Mouse (Mus musculus): Measurements from ENCODE around the gene Dnah9. TPM values are rescaled to one million over a fixed set of nuclear protein-coding genes. Genes with fewer than 3 reads are reported as not detected.

Dnah9 gene
- total RNA-seq (2021): 1 to 10 TPM; 2.1 to 2.3 TPM
- long read RNA-seq, experiment 1, partial matches to known transcripts: 1 of 2 reads
- long read RNA-seq, experiment 1, other reads (novel, unspliced or antisense): 1 of 2 reads
- long read RNA-seq, experiment 2, partial matches to known transcripts: 1 of 1 reads
- long read RNA-seq, experiment 2, other reads (novel, unspliced or antisense): 0 of 1 reads

DNA sequence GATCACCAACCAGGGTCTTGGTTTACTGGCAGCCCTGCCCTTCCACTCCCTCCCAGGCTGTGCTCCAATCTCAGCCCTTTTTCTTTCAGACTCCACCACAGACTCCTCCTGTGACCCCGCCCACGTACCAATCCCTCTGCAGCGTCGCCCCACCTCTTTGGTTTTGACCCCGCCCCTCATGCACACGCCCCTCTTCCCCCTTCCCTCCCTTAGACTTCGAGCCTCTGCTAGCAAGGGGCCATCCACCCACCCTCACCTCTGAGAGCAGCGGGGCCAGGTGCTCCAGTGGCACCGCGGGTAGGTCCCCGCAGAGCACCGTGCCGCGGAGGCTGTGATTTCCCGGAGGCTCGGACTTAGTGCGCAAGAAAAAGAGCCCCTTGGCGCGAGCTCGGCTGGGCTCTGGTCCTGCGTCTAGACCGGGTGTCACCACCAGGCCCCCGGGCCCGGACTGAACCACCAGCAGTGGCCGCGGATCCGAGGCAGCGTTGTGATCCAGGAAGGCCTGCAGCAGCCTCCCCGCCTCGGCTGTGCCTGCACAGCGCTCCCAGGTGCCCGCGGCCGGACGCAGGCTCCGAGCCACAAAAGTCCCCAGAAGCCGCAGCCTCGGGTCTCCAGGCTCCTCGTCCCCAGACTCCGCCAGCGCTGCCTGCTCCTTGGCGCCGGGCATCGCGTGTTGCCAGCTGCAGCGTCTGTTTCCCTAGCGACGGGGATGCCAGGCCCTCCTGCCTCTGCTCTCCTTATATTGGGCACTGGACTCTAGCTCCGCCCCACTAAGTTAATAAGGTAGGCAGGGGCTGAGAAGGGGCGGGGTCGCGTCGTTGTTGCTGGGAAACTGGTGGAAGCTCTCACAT is at the start of gene Dnah9:
Gene Dnah9, minus strand, starts transcription at position 751 of the 851 bp plus-strand sequence.
- DNase-seq (ENCODE audit: low spot score in 2 of 2): peak; percentile 76 to 84

GRCm38 (mm10) chr11:66188627-66189287 is 20.4 kb upstream of the Dnah9 start:
- peak; percentile 6 to 13 for DNase-seq (ENCODE audit: low spot score in 2 of 2)

- DNase-seq (ENCODE audit: low spot score in 2 of 2): no peak
Observed at GRCm38 (mm10) chr11:66188146-66188545, 19.8 kb upstream of the Dnah9 start.

- DNase-seq (ENCODE audit: low spot score in 2 of 2): no peak
Observed at GRCm38 (mm10) chr11:66177781-66178180, 9.4 kb upstream of the Dnah9 start.

- DNase-seq (ENCODE audit: low spot score in 2 of 2): no peak
Observed at GRCm38 (mm10) chr11:66164022-66164421, 4.3 kb downstream of the Dnah9 start.

DNA sequence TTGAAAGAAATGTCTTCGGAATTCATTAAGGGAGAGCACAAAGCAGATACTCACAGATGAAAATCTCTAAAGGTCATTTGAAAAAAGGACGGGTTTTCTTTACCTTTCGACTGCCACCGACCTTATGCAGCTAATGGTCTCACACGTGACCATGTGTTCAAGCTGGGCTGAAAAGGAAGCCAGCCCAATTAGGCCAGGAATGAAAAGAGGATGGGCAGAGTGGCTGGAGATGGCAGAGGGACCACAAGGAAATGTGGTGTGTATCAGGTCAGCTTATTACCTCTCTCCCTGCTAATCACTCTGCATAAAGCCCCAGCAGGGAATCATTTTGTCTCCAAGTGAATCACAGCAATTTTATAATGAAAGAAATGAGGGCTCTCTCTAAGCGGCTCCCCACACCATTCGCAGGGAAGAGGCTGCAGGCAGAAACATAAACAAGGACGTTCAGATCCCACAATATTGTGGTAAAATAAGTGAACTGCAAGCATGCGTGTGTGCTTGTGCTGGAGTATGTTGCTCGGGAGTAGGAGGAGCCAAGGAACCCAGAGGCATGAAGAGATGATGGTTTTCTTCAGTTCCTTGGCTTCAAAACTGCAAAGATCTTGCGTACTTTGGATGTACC is 27.6 kb downstream of the Dnah9 start:
- no peak for DNase-seq (ENCODE audit: low spot score in 2 of 2)

DNA sequence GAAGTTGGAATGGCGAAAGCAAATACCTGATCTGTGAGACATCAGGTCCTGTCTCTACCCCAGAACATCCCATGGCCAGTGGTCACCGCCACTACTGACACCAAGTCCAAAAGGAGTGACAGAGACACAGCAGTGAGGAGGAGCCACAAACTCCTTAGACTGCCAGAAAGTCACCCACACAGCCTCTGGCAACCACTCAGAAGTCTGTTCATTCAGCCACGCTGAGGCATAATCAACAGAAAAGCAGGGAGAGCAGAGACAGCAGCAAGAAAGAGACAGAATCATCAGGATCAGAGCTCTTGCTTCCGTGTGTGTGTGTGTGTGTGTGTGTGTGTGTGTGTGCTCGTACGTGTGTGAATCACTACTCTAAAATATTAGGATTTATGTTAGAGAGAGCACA is 33.5 kb downstream of the Dnah9 start:
- peak in 1 of 2 experiments; percentile 3 for DNase-seq (ENCODE audit: low spot score in 2 of 2)

DNA sequence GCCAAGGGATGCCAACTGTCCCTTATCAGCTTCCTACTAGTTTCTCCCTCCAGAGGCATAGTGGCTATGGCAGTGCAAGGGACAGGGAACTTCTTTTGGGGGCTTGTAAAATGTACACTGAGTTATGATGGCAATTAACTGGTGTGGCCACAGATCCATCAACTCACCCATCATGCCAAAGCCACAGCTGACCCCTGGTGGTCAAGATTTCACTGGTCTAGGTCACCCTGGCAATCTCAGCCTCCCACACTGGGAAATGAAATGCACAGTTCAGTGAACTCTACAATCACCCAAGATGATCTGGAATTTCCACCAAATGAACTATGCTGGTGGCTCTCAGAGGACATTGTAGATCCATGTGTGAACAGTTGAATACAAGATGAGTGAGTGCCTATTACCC is 42.2 kb downstream of the Dnah9 start:
- DNase-seq (ENCODE audit: low spot score in 2 of 2): no peak

DNA sequence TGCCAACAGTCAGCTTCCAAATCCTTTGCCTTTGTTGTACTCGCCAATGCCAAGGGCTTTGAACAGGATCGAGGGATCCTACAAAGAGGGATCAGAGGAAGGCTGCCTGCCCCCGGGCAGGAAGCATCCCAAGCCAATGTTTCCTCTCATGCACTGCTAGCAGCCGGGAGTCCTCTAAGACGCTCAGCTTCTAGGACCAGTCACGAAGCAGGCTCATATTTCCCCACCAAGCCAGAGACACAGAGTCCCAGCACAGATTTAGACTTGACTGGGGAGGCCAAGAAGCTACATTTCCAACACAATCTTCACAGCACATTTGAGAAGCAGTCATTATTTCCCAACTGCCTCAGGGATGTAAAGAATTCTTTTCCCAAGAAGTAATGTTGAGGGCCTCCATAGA is 43.9 kb downstream of the Dnah9 start:
- no peak for DNase-seq (ENCODE audit: low spot score in 2 of 2)

DNA sequence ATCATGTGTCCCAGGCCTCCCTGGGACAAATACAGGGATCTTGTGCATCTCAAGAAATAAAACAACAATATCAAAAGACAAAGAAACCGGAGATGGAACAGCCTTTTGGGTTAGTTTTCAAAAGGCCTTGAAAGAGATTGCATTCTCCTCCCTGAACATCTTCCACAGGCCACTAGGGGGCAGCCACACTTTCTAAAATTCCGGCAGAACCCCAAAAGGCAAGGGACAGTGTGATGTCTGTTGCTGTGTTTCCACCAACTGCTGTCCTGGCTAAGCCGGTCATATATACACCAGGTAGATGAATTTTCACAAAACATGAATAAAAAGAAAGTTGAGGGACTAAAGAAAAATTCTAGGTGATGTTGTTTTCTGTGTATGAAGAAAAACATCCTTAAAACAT is 46.3 kb downstream of the Dnah9 start:
- peak; percentile 74 to 78 for DNase-seq (ENCODE audit: low spot score in 2 of 2)

DNA sequence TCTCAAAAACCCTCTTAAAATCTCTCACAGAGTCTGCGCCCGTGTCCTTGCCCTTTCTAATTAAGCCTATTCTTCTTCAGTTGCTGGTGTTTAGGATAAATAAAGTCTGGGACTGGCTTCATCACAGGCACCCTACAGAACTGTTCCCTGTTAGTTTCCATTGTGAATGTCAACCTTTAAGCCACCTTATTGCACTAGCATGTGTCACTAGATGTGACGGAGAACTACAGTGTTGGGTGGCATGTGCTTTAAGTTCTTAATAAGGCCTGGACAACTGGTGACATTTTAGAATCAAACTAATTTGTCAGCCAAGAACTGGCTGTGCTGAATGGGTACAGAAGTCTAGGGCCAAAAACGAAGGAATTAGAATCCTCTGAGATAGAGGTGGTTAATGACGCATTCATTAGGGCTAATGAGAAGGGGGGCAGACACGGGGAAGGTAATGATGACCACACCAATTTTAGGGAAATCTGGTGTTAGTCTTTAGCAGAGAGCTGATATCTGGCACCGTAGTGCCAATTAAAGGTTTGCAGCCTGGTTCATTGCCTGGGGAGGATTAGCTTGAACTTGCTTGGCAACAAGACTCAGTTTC is 84.6 kb downstream of the Dnah9 start:
- DNase-seq (ENCODE audit: low spot score in 2 of 2): no peak

- no peak for DNase-seq (ENCODE audit: low spot score in 2 of 2)
Observed at GRCm38 (mm10) chr11:66072921-66073320, 95.4 kb downstream of the Dnah9 start.

DNA sequence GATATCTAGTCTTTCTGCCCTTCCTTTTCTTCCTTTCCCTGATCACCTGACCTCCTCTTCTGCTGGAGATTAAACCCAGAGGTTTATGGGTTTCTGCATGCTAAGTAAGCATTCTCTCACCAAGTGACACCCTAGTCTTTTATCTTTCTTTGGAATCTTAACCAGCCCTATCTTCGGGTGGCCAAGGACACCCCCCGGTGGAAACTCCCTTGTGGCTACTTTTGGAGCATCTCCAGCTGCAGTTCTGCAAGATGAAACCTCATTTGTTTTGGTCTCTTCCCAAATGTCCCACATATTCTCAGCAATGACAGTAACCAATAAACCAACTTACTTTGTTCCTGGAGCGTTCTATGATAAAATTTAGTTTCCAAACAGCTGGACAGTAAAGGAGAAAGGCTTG is 109.4 kb downstream of the Dnah9 start:
- DNase-seq (ENCODE audit: low spot score in 2 of 2): no peak

DNA sequence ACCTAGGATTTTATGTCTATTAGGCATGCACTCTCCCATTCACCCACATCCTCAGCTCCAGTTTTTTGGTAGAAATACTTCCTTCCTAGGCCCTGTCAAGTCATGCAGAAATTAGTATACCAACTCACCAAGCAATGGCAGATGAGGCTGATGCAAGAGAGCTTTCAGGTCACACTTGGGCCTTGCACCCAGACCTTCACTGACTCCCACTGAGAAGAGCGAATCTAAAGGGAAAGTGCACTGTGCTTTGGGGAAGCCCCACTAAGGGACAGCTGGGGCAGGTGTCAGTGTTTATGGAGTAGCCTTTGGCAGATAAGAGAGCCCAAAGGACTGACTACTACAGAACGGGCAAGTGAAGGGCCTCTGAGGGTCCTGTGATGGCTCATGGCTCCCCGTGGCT is 117.1 kb downstream of the Dnah9 start:
- DNase-seq (ENCODE audit: low spot score in 2 of 2): no peak

- no peak for DNase-seq (ENCODE audit: low spot score in 2 of 2)
Observed at GRCm38 (mm10) chr11:66049146-66049545, 119.2 kb downstream of the Dnah9 start.

DNA sequence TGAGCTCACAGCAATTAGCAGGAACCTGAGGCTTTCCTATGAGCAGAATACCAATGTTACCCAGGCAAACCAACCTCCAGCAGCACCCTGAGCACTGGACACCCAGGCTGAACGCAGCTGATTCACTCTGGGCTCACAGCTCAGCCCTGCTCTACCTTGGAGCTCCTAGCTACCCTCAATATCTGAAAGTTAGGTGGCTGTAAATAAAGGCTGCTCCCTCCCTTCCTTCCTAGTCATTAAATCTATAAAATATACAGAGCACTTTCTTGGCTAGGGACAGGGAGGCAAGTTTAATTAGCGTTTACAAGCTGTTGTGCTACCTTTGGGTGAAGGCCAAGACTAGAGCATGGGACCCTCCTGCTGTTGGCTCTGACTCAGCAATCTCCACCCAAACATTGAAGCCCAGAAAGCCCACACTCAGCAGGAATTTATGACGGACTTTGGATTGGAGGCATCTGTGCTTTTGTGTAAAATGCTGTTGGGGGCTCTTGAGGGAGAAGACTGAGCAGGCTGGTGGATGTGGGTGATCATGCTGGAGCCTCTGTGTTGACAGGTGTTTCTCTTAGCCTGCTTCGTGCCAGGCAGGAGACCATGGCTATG is 121.7 kb downstream of the Dnah9 start:
- DNase-seq (ENCODE audit: low spot score in 2 of 2): no peak

- no peak for DNase-seq (ENCODE audit: low spot score in 2 of 2)
Observed at GRCm38 (mm10) chr11:66043635-66044034, 124.7 kb downstream of the Dnah9 start.

DNA sequence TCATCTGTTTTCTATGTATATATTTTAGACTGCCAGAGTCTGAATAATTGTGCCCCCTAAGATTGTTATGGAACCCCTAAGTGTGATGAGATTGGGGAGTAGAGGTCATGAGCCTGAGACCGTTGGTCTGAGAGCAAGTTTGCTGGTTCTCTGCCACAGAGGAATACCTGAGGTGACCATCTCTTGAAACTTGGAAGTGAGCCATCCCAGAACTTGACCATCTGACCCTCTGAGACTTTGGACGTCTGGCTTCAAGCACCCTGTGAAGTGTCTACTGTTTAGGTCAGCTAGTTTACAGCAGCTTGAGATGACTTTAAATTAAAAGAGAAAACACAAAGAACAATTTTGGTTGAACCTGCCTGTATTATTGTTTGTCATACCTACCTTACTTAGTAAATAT is 125.8 kb downstream of the Dnah9 start:
- no peak for DNase-seq (ENCODE audit: low spot score in 2 of 2)

DNA sequence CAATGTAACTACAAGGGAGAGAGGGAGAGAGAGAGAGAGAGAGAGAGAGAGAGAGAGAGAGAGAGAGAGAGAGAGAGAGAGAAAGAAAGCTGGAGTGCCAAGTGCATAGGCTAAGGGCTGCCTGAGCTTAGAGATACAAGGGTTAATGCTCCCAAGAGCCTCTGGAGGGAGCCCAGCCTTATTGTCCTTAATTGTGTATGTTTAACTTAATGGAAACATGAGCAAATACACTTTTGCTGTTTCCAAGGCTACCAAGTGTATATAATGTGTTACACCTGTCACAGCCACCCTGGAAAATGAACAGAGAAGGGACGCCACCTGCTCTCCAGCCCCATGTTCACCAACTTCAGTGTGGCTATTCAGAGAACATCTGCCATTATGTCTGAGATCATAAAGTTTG is 142.6 kb downstream of the Dnah9 start:
- DNase-seq (ENCODE audit: low spot score in 2 of 2): no peak

GRCm38 (mm10) chr11:65975871-65976270 is 192.5 kb downstream of the Dnah9 start:
- DNase-seq (ENCODE audit: low spot score in 2 of 2): no peak

- peak; percentile 28 to 54 for DNase-seq (ENCODE audit: low spot score in 2 of 2)
Observed at GRCm38 (mm10) chr11:65930796-65931195, 237.6 kb downstream of the Dnah9 start.
